In genomic region chr13:47152390-47152789, GRCm38 (mm10) we compare ENCODE assay signal across 9 mouse cellular contexts. TPM values are rescaled to one million over a fixed set of nuclear protein-coding genes. Genes with fewer than 3 reads are reported as not detected.
DNase-seq lines count a peak whose midpoint lies in the region; ATAC-seq and TF ChIP-seq lines count a peak whose summit lies in the region.
"Had no signal": no experiment of that assay in that cellular context is flagged by ENCODE, and none has a peak within 500 bp of the region (broad histone marks: within the 10 kb centered on the region; RNA-seq: fewer than 3 reads in every experiment).

No protein-coding gene starts in this region.

- H3K27me3 ChIP-seq in embryonic facial prominence, embryonic 14.5 days (replicated peaks; ENCODE audit: control insufficient read depth, insufficient read depth, low read length) = no peaks in the 10 kb centered on the region
- H3K27me3 ChIP-seq: limb, embryonic 15.5 days had no signal

- H3K9me3 ChIP-seq in embryonic facial prominence, embryonic 14.5 days (ENCODE audit: control insufficient read depth, low read length) = no peaks in the 10 kb centered on the region
- H3K9me3 ChIP-seq: limb, embryonic 15.5 days had no signal

- H3K9ac ChIP-seq in embryonic facial prominence, embryonic 14.5 days (ENCODE audit: low read depth, low read length) = no peak overlapping the region
- H3K9ac ChIP-seq: limb, embryonic 15.5 days had no signal

- no peaks in the 10 kb centered on the region; the same call in 1 of the 2 replicates for H3K4me1 ChIP-seq in embryonic facial prominence, embryonic 14.5 days (ENCODE audit: control insufficient read depth, insufficient read depth, low read length)
- H3K4me1 ChIP-seq in lung, adult 2 months (ENCODE audit: control insufficient read depth, insufficient read depth, low read length) = peaks cover 3% of the 10 kb centered on the region

- peak; percentile 62 for TF ChIP-seq CTCF in lung, adult 2 months (IDR thresholded peaks at IDR 0.05; ENCODE audit: insufficient read depth, low read length)

- H3K36me3 ChIP-seq in embryonic facial prominence, embryonic 14.5 days (ENCODE audit: control insufficient read depth, insufficient read depth, low read length) = no peaks in the 10 kb centered on the region
- H3K36me3 ChIP-seq: limb, embryonic 15.5 days had no signal

- H3K4me3 ChIP-seq in embryonic facial prominence, embryonic 14.5 days (ENCODE audit: low read depth, low read length) = no peak overlapping the region
- H3K4me3 ChIP-seq in lung, adult 2 months (replicated peaks; ENCODE audit: extremely low read depth, low read depth, low read length) = no peak overlapping the region
- H3K4me3 ChIP-seq: limb, embryonic 15.5 days had no signal

- TF ChIP-seq POLR2A in lung, adult 2 months (IDR thresholded peaks at IDR 0.05; ENCODE audit: borderline replicate concordance, extremely low read depth, low read depth, low read length) = no peak

- H3K27ac ChIP-seq in embryonic facial prominence, embryonic 14.5 days (replicated peaks; ENCODE audit: low read depth, low read length) = no peak overlapping the region
- H3K27ac ChIP-seq: limb, embryonic 15.5 days had no signal

- peak; percentile 24; the same call in 1 of the 2 replicates for ATAC-seq in embryonic facial prominence, embryonic 14.5 days (ENCODE audit: low read depth)

- no peak overlapping the region for H3K4me2 ChIP-seq in embryonic facial prominence, embryonic 14.5 days (ENCODE audit: low read depth, low read length)
- H3K4me2 ChIP-seq: limb, embryonic 15.5 days had no signal

- WGBS in embryonic facial prominence, embryonic 14.5 days = 32% methylated on average over 7 of the region's 7 CpGs
- WGBS in lung, adult 2 months = 40% methylated on average over 7 of the region's 7 CpGs

- peak; percentile 25 for DNase-seq in adrenal gland, adult 2 months
- no peak for DNase-seq in adrenal gland, postnatal 4 days (ENCODE audit: low spot score in 2 of 2)
- peak; percentile 53 for DNase-seq in thymus, postnatal 0 days (ENCODE audit: low spot score)
- DNase-seq in thymus, adult 18-20 months = no peak
- peak; percentile 90 for DNase-seq in embryonic facial prominence, embryonic 14.5 days (ENCODE audit: low spot score)
- DNase-seq in induced T-regulatory cell, adult 2 months (ENCODE audit: low read depth) = peak; percentile 68
- DNase-seq in lung, adult 2 months = peak; percentile 13
- peak; percentile 75 for DNase-seq in skeletal muscle tissue, adult 2 months (ENCODE audit: low read depth, low spot score)

RNA-seq across cellular contexts. Expression of gene Rnf144b, which starts 29.9 kb away (rescaled TPM):
- 1 to 10 TPM; 2.8 to 5.3 TPM for total RNA-seq in adrenal gland, adult 2 months (2021)
- 2.2 and 3.1 TPM in 2 replicates for polyA plus RNA-seq in adrenal gland, adult 2 months (2012; rRNA removed)
- 1 to 10 TPM; 3.4 to 6.7 TPM for total RNA-seq in adrenal gland, postnatal 4 days (2021)
- polyA plus RNA-seq in thymus, postnatal 0 days (2015; fragmentation: Nextera tagmentation; extraction: Ambion mirVana) = 1.2 and 1.3 TPM in 2 replicates
- polyA plus RNA-seq in embryonic facial prominence, embryonic 14.5 days (2014; fragmentation: Nextera tagmentation; extraction: Ambion mirVana) = 4.9 and 5.3 TPM in 2 replicates
- 15.8 and 20.9 TPM in 2 replicates for polyA plus RNA-seq in lung, adult 2 months (2012; rRNA removed)

RNA-seq across cellular contexts. Expression of gene Dek, which starts 46.4 kb away (rescaled TPM):
- total RNA-seq in adrenal gland, adult 2 months (2021) = 10 to 100 TPM; 54.3 to 60.7 TPM
- 60.4 and 61.6 TPM in 2 replicates for polyA plus RNA-seq in adrenal gland, adult 2 months (2012; rRNA removed)
- total RNA-seq in adrenal gland, postnatal 4 days (2021) = 100 to 1,000 TPM; 122 to 142 TPM
- polyA plus RNA-seq in thymus, postnatal 0 days (2015; fragmentation: Nextera tagmentation; extraction: Ambion mirVana) = 305 and 380 TPM in 2 replicates
- 188 and 208 TPM in 2 replicates for polyA plus RNA-seq in embryonic facial prominence, embryonic 14.5 days (2014; fragmentation: Nextera tagmentation; extraction: Ambion mirVana)
- 18.9 and 35.7 TPM in 2 replicates for polyA plus RNA-seq in lung, adult 2 months (2012; rRNA removed)

Comparison
In these comparisons a context has a peak if more than half of its experiments do, and no peak if none do; other contexts are left out.
1. DNase-seq: peak in adrenal gland, adult 2 months (single experiment), thymus, postnatal 0 days (single experiment), embryonic facial prominence, embryonic 14.5 days (single experiment), induced T-regulatory cell, adult 2 months (single experiment), lung, adult 2 months (single experiment) and skeletal muscle tissue, adult 2 months (single experiment); none in adrenal gland, postnatal 4 days (0 of 2) and thymus, adult 18-20 months (0 of 2).